Mouse (Mus musculus) intestine, postnatal 0 days (tissue): Measurements from ENCODE around the gene Habp4. TPM values are rescaled to one million over a fixed set of nuclear protein-coding genes. Genes with fewer than 3 reads are reported as not detected.

Experiments
- ATAC-seq: fragments of 200-750 bp; cut with Nextera tagmentation; 2 replicates; pipeline ENCODE4 v1.8.0; 2017; ENCODE audit warnings: mild to moderate bottlenecking, moderate TSS enrichment, moderate library complexity
- H3K27ac ChIP-seq: fragments of 300-500 bp; sonication (generic); 2 replicates; pipeline ENCODE4 v1.5.1; 2014; ENCODE audit warnings: mild to moderate bottlenecking, low read depth, low read length, moderate library complexity
- H3K27me3 ChIP-seq: fragments of 300-500 bp; sonication (generic); replicated peaks from 2 replicates; pipeline ENCODE4 v1.6.1; 2014; ENCODE audit warnings: low read length, mixed read lengths; ENCODE audit not compliant: control insufficient read depth, insufficient read depth
- H3K36me3 ChIP-seq: fragments of 300-500 bp; sonication (generic); 2 replicates; pipeline ENCODE4 v1.6.1; 2014; ENCODE audit warnings: mild to moderate bottlenecking, moderate library complexity; ENCODE audit not compliant: control insufficient read depth, insufficient read depth
- H3K4me1 ChIP-seq: fragments of 300-500 bp; sonication (generic); replicated peaks from 2 replicates; pipeline ENCODE4 v1.6.1; 2014; ENCODE audit warnings: antibody characterized with exemption, low read length, mixed read lengths; ENCODE audit not compliant: control insufficient read depth, insufficient read depth
- H3K4me2 ChIP-seq: fragments of 300-500 bp; sonication (generic); replicated peaks from 2 replicates; pipeline ENCODE4 v1.6.1; 2014; ENCODE audit warnings: low read depth, mild to moderate bottlenecking, moderate library complexity
- H3K4me3 ChIP-seq: fragments of 300-500 bp; sonication (generic); 2 replicates; pipeline ENCODE4 v1.5.1; 2014; ENCODE audit warnings: low read depth, low read length
- H3K9ac ChIP-seq: fragments of 300-500 bp; sonication (generic); 2 replicates; pipeline ENCODE4 v1.6.1; 2014; ENCODE audit warnings: mild to moderate bottlenecking, low read depth, low read length
- H3K9me3 ChIP-seq: fragments of 300-500 bp; sonication (generic); 2 replicates; pipeline ENCODE4 v1.6.1; 2016; ENCODE audit warnings: mixed run types; ENCODE audit not compliant: control insufficient read depth
- CTCF ChIP-seq: sonication (generic); IDR thresholded peaks from 2 replicates; pipeline ENCODE4 v1.5.1; 2016; ENCODE audit warnings: low read depth, mild to moderate bottlenecking, control low read depth, antibody characterized with exemption, moderate library complexity
- WGBS: fragments of 180-500 bp; shearing (Covaris S2); extraction: QIAGEN DNeasy Blood & Tissue Kit; methylation state at CpG from one replicate; pipeline ENCODE4 v1.1.7; 2014; 5-methylcytosine and 5-hydroxymethylcytosine counted together
- polyA plus RNA-seq: library from polyadenylated mRNA; unstranded; fragments of >200 nt; fragmentation: Nextera tagmentation; extraction: Ambion mirVana; gene quantifications from 2 replicates; pipeline ENCODE4 v1.2.1, GENCODE M21; 2015

The Habp4 gene
- 11.8 and 12.7 TPM in 2 replicates for polyA plus RNA-seq

GRCm38 (mm10) chr13:64161548-64161915 is at the start of gene Habp4:
Gene Habp4 (plus strand): TSS chr13:64161824.
- peak within 1 kb of the TSS; percentile 79 for H3K9ac ChIP-seq
- H3K27ac ChIP-seq: peak within 1 kb of the TSS; percentile 91
- H3K4me3 ChIP-seq: peak within 1 kb of the TSS; percentile 83
- H3K36me3 ChIP-seq: no peaks in the 10 kb centered on the region
- H3K4me2 ChIP-seq: peak within 1 kb of the TSS; percentile 99
- 0 out of 2 replicates have a peak, but pooled peaks cover 6% of the 10 kb centered on the region for H3K4me1 ChIP-seq
- no peak for TF ChIP-seq CTCF
- WGBS: under 1% methylated on average over 31 of the region's 31 CpGs
- no peaks in the 10 kb centered on the region for H3K9me3 ChIP-seq
- H3K27me3 ChIP-seq: no peaks in the 10 kb centered on the region
- peak; percentile 100 for ATAC-seq

GRCm38 (mm10) chr13:64117442-64117841 is 44.2 kb upstream of the Habp4 start:
- no peak for ATAC-seq
- TF ChIP-seq CTCF: peak; percentile 58

GRCm38 (mm10) chr13:64120760-64121159 is 40.9 kb upstream of the Habp4 start:
- H3K4me2 ChIP-seq: no peak overlapping the region
- TF ChIP-seq CTCF: no peak
- ATAC-seq: no peak
- no peaks in the 10 kb centered on the region for H3K27me3 ChIP-seq
- H3K4me3 ChIP-seq: no peak overlapping the region
- H3K9ac ChIP-seq: no peak overlapping the region
- no peaks in the 10 kb centered on the region for H3K4me1 ChIP-seq
- WGBS: 78% methylated on average over 4 of the region's 4 CpGs
- no peak overlapping the region for H3K27ac ChIP-seq
- H3K36me3 ChIP-seq: no peaks in the 10 kb centered on the region
- H3K9me3 ChIP-seq: no peaks in the 10 kb centered on the region

More at GRCm38 (mm10) chr13:64117442-64117841, 44.2 kb upstream of the Habp4 start:
- Histone ChIP-seq H3K36me3 (no peaks in the 10 kb centered on the region), H3K4me3 (no peak overlapping the region), H3K9me3 (no peaks in the 10 kb centered on the region), H3K4me1 (no peaks in the 10 kb centered on the region), H3K27me3 (no peaks in the 10 kb centered on the region), H3K4me2 (no peak overlapping the region), H3K27ac (no peak overlapping the region), H3K9ac (no peak overlapping the region)
- 60% methylated on average over 2 of the region's 2 CpGs for WGBS

GRCm38 (mm10) chr13:64123491-64124188 is 38.0 kb upstream of the Habp4 start:
- Histone ChIP-seq H3K4me1 (no peaks in the 10 kb centered on the region), H3K4me3 (no peak overlapping the region), H3K36me3 (no peaks in the 10 kb centered on the region), H3K4me2 (no peak overlapping the region), H3K9ac (no peak overlapping the region), H3K27me3 (no peaks in the 10 kb centered on the region), H3K27ac (no peak overlapping the region), H3K9me3 (no peaks in the 10 kb centered on the region)
- no peak for ATAC-seq
- TF ChIP-seq CTCF: no peak
- 36% methylated on average over 6 of the region's 6 CpGs for WGBS

- no peak for ATAC-seq
- Histone ChIP-seq H3K4me1 (no peaks in the 10 kb centered on the region), H3K4me3 (no peak overlapping the region), H3K36me3 (no peaks in the 10 kb centered on the region), H3K9me3 (no peaks in the 10 kb centered on the region), H3K27ac (no peak overlapping the region), H3K27me3 (no peaks in the 10 kb centered on the region), H3K4me2 (no peak overlapping the region), H3K9ac (no peak overlapping the region)
- TF ChIP-seq CTCF: no peak
- WGBS: 96% methylated on average over 6 of the region's 6 CpGs
Measured at GRCm38 (mm10) chr13:64124886-64125285, 36.7 kb upstream of the Habp4 start.

GRCm38 (mm10) chr13:64126316-64126715 is 35.3 kb upstream of the Habp4 start:
- ATAC-seq: no peak
- TF ChIP-seq CTCF: no peak
- H3K4me3 ChIP-seq: no peak overlapping the region
- H3K4me1 ChIP-seq: no peaks in the 10 kb centered on the region
- H3K27ac ChIP-seq: no peak overlapping the region
- no peak overlapping the region for H3K4me2 ChIP-seq
- no peak overlapping the region for H3K9ac ChIP-seq
- 77% methylated on average over 4 of the region's 4 CpGs for WGBS
- no peaks in the 10 kb centered on the region for H3K27me3 ChIP-seq
- H3K36me3 ChIP-seq: no peaks in the 10 kb centered on the region
- H3K9me3 ChIP-seq: no peaks in the 10 kb centered on the region
